Mouse (Mus musculus) 416B (cell line): Measurements from ENCODE around the gene Cdc73.
"Not testable (repeated sequence)": the region's sequence is repeated elsewhere in the genome, so short reads cannot be mapped to it uniquely, and the experiment has no call there.

ENCODE experiments used
- DNase-seq: peaks from one replicate; pipeline ENCODE4 v3.0.0; 2011; ENCODE audit warnings: low read depth

Cdc73 gene

GRCm38 (mm10) chr1:143675734-143676361, 26.8 kb downstream of the Cdc73 start:
- DNase-seq: peak; percentile 56

- not testable (repeated sequence) for DNase-seq
Observed at GRCm38 (mm10) chr1:143664786-143665185, 37.9 kb downstream of the Cdc73 start.

DNA sequence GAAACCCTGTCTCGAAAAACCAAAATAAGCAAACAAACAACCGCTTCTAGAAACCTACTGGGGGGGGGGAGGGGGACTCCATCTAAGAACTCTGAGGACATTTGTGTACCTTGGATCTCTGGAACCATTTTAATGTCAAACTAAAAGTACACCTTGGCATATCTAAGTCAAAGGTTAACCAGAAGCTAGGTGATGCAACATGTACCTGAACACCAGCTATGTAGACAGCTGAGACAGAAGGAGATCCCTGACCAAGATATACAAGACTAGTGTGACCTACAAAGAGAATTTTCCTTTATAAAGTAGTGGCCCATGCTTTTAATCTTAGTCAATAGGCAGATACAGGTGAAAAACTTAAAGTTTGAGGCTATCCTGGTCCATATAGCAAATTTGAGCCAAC, 39.5 kb downstream of the Cdc73 start:
- no peak for DNase-seq

DNA sequence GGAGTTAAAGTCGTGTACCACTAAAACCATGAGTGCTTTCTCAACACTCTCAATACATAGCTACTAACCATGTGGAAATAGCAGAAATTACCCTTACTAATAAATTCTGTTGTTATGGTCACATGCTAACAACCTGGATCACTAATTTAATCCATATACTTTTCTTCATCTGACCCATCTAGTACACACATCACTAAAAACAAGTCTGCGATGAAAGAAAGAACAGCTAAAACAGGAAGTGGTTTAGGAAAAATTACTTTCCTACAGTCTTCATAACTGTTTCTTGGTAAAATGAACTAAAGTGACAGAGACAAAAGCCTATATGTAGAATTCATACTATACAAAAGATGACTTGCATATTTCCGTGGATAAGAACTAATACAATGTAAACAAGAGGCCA, 49.0 kb downstream of the Cdc73 start:
- DNase-seq: peak; percentile 34

DNA sequence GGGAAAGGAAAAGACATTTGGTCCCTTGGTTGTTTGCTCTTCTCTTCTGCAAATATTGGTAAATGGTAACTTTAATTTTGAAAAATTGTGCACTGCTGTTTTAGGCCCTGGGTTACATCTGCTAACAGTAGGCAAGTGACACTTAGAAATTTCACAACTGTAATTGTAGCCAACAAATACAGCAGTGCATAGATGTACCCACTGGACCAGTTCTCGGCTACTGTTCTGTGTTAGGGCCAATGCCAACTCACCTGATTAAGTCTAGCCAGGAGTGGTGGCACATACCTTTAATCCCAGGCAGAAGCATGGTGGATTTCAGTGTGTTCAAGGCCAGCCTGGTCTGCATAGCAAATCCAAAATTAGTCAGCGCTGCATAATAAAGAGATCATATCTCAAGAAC, 52.4 kb downstream of the Cdc73 start:
- no peak for DNase-seq

- DNase-seq: no peak
Observed at GRCm38 (mm10) chr1:143646219-143646618, 56.5 kb downstream of the Cdc73 start.

GRCm38 (mm10) chr1:143645386-143645785, 57.3 kb downstream of the Cdc73 start:
- no peak for DNase-seq

DNA sequence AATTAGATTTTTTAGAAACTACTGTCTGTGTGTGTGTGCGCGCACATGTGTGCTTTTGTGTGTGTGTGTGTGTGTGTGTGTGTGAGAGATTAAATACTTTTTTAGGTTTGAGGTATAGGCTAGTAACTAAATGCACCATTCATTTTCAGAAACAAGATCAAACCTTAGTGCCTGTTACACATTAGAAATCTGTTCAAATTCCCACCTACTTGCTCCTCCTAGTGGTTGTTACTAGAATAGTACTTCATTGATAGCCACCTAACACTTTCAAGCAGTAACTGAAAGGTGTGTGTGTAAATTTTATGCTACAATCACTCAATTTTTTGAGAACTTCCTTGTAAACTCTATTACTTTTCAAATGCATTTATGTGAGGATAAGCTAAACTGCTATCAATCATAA, 58.5 kb downstream of the Cdc73 start:
- DNase-seq: peak; percentile 86

DNA sequence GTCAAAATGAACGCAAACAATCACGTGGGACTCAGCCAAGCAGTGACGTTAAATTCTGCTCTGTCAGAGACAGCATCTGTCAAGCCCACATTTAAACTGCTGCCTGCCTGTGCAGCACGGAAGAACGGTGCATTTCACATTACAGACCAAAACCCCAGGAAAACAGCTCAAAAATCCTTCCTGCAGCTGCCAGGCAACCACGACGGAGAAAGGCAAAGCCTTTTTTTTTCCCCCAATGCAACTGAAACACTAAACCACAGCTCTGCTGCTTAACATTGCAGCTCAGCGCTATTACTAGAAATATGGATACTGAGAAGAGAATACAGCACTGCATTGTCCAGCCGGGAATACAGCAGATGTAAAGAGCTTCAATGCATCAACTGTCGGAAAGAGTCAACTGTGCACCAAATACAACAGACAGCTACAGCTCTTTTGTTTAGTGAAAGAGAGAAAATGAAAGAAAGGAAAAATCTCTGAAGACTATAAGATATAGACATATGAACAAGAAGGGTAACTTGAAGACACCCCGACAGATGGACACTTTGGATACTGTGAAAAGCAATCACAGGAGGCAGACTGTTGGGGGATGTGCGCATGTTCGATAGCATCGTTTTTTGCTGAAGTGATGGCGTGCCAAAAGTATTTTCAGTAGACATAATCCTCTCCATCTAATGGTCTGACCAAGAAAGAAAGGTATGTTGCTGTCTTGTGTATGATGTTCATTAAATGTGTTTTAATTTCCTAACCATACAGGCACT, 61.9 kb downstream of the Cdc73 start, which contains the start of gene B3galt2:
TSS of gene B3galt2 (plus strand) at position 15 of the 758 bp plus-strand sequence.
- DNase-seq: peak; percentile 85

DNA sequence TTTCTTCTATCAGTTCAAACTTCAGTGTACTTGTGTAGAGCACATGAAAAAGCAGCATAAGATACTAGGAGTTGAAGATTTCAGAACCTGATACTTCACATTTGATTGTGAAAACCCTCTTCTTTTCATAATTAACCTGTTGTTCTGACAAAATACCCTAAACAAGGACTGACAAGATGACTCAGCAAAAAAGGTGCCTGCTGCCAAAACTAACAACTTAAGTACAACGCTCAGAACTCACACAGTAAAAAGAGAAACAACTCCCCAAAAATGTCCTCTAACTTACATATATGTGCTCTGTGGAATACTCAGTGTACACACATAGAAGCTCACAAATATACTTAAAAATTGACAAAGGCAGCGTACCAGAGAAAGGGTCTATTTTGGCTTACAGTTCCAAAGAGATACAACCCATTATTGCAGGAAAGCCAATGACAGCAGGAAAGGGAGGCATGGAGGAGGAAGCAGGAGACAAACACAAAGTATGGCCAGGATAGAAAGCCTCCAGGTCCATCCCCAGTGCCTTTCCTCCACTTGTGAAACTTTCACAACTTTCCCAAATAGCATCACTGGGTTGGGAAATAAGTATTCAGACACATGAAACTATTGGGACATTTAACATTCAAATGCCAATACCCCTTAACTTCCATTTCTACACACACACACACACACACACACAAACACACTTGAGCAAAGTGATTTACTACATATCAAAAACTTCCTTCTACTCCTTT, 69.7 kb downstream of the Cdc73 start:
- peak; percentile 24 for DNase-seq

DNA sequence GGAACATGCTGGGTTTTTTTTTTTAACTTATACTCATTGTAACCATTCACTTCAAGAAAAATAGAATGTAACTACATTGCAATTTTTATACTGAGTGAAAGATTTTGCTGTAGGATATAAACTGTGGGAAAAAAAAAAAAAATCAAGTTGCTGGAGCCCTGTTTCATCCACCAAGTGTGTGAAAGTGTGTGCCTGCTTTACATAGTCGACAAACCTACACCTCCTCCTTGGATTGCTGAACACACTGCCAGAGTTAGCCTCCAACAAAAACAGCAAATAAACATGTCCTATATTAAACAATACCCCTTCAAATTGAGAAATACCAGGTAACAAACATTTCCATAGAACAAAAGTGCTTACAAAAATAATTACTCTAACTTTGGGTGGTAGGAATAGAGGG, 70.3 kb downstream of the Cdc73 start:
- no peak for DNase-seq

DNA sequence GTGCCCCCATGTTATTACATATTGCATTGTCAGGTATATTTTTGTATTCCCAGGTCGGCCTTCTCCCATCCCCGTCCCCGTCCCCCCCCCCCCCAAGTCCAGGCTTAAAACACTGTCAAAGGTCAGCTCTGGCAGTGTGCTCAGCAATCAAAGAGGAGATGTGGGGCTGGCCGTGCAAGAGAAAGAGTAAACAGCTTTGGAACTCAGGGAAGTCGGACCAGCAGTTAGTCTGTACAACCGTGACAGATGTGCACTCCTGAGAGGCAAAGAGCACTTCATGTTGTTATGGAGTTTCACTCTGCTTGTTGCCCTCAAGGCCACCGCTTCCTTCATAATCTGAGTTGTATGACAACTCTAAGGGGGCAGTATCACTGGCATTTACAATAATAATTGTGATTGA, 71.4 kb downstream of the Cdc73 start:
- no peak for DNase-seq

DNA sequence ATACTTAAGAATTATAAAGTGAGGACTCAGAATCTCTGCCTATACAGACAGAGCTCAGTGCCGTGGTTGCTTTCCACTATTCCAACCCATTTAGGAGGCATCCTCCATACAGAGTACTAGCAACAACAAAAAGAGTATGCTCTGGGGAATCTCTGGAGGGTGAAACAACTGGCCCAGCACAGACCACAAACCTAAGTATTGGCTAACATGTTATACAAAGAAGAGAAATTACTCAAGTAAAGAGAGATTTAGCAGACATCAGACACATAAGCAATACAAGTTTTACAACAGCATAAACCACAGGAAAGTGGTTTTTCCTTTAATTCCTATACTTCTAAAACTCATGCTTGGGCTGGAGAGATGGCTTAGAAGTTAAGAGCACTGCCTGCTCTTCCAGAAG, 80.1 kb downstream of the Cdc73 start:
- DNase-seq: peak; percentile 49

GRCm38 (mm10) chr1:143621930-143622329, 80.8 kb downstream of the Cdc73 start:
- no peak for DNase-seq

DNA sequence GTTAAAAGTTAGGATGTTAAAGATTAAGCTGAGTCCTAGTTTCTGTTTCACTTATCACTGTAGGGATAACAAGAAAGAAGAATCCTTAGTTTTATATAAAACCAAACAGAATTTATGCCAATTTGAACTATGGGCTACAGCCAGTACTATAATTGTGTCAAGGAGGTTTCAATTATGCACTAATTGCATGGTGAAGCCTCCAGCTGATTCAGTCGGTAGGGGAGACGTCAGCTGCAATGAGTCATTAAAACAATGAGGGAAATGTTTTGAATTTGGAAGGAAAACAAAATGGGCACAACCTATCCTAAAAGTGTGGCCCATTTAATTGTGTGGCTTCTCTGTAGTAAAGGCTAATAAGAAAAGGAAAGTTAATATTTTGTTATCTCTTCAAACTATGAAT, 82.9 kb downstream of the Cdc73 start:
- DNase-seq: no peak

GRCm38 (mm10) chr1:143612901-143613300, 89.8 kb downstream of the Cdc73 start:
- no peak for DNase-seq

- DNase-seq: no peak
Observed at GRCm38 (mm10) chr1:143608911-143609310, 93.8 kb downstream of the Cdc73 start.

DNA sequence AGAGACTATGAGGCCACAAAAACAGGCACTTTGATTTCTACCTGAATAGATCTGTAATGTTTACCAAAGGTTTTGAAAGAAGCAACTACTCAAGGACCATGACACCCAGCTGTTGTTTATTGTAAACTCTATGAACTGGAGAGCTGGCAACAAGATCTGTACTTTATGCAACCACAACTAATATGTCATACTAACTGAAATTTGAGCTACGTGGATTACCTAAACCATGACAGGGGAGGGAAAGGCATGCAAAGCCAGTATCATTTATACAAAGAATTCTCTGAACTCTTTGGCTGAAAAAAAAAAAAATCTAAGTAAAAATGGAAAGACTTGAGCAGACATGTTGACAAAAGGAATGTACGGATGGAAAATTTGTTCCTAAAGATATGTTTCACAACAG, 105.8 kb downstream of the Cdc73 start:
- no peak for DNase-seq

- no peak for DNase-seq
Observed at GRCm38 (mm10) chr1:143576824-143577543, 125.7 kb downstream of the Cdc73 start.

DNA sequence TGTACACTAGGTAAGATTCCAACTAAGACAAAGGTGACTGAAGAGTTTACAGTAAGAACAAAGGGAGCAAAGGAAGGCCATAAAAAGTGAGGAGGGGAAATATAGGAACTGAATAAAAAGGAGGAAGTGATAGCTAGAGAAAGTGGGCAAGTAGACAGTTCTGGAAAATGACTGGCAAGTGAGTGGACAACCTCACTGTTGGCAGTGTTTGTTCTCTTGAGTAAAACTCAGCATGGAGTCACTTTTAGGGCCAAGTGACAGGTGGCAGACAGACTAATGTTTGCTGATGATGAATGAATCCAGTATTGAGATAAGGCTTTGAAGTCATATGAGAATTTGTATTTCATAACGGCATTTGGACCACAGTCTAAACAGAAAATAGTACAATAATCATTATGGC, 144.5 kb downstream of the Cdc73 start:
- no peak for DNase-seq

- DNase-seq: no peak
Observed at GRCm38 (mm10) chr1:143555533-143555932, 147.2 kb downstream of the Cdc73 start.

DNA sequence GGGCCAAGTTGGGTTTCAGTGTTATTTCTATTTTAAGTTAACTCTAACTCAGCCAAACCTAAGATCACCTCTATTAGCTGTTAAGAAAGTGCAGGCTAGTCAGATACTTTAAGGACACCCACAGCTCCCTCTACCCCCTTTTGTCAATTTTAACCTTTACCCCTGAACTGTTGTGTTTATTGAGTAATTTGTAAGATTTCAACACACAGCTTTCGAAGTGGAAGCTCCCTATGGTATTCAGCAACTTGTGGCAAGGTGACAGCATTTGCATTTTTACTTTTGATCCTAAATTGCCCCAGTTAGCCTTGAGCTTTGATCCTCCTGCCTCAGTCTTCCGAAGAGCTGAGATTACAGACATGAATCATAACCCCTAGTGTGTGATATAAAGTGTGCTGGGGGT, 148.1 kb downstream of the Cdc73 start:
- no peak for DNase-seq
